8 mouse cellular contexts compared by ENCODE assay signal in genomic region chr9:41105201-41105643, GRCm38 (mm10). TPM values are rescaled to one million over a fixed set of nuclear protein-coding genes. Genes with fewer than 3 reads are reported as not detected.
DNase-seq lines count a peak whose midpoint lies in the region; ATAC-seq lines count a peak whose summit lies in the region.

No protein-coding gene starts in this region.

- WGBS in heart, embryonic 11.5 days (ENCODE audit: insufficient replicate concordance), result 22% methylated on average over 7 of the region's 7 CpGs
- WGBS in kidney, embryonic 16.5 days, result 32% methylated on average over 7 of the region's 7 CpGs

- H3K9me3 ChIP-seq in heart, embryonic 11.5 days (replicated peaks; ENCODE audit: control insufficient read depth, low read length), result no peaks in the 10 kb centered on the region
- no peaks in the 10 kb centered on the region for H3K9me3 ChIP-seq in kidney, embryonic 16.5 days (ENCODE audit: low read length)

- peak overlapping the region; percentile 87 for H3K27ac ChIP-seq in heart, embryonic 11.5 days (ENCODE audit: low read depth, low read length)
- no peak overlapping the region for H3K27ac ChIP-seq in kidney, embryonic 16.5 days (ENCODE audit: low read length)

- H3K9ac ChIP-seq in heart, embryonic 11.5 days (ENCODE audit: low read depth, low read length), result peak overlapping the region; percentile 58
- no peak overlapping the region for H3K9ac ChIP-seq in kidney, embryonic 16.5 days (replicated peaks; ENCODE audit: low read length)

- H3K36me3 ChIP-seq in heart, embryonic 11.5 days (ENCODE audit: control insufficient read depth, insufficient read depth, low read length), result no peaks in the 10 kb centered on the region
- no peaks in the 10 kb centered on the region for H3K36me3 ChIP-seq in kidney, embryonic 16.5 days (ENCODE audit: insufficient read depth, low read length)

- no peak for ATAC-seq in heart, embryonic 11.5 days (replicated peaks; ENCODE audit: insufficient number of reproducible peaks, low FRiP score, low TSS enrichment)
- ATAC-seq in kidney, embryonic 16.5 days (ENCODE audit: low FRiP score, low TSS enrichment), result no peak

- DNase-seq in heart, adult 18-20 months, result peak; percentile 25 to 54
- no peak for DNase-seq in heart, postnatal 25 days (ENCODE audit: low spot score)
- peak; percentile 66 for DNase-seq in lung, postnatal 25 days (ENCODE audit: low spot score)
- DNase-seq in thymus, postnatal 0 days (ENCODE audit: low spot score), result peak; percentile 34
- no peak for DNase-seq in adrenal gland, postnatal 10 days
- DNase-seq in left cerebral cortex, postnatal 25 days (ENCODE audit: low spot score in 2 of 2), result no peak

- H3K4me1 ChIP-seq in heart, embryonic 11.5 days (ENCODE audit: control insufficient read depth, insufficient read depth, low read length), result peaks cover 58% of the 10 kb centered on the region
- H3K4me1 ChIP-seq in kidney, embryonic 16.5 days (ENCODE audit: insufficient read depth, low read length), result peaks cover 44% of the 10 kb centered on the region

- H3K4me2 ChIP-seq in heart, embryonic 11.5 days, result peak overlapping the region; percentile 25
- H3K4me2 ChIP-seq in kidney, embryonic 16.5 days (replicated peaks; ENCODE audit: low read depth, low read length), result no peak overlapping the region

- intact Hi-C loops in heart, postnatal 25 days (cut with DNase I), result no loop called here
- intact Hi-C loops in left cerebral cortex, postnatal 25 days (cut with DNase I), result no loop called here

- H3K27me3 ChIP-seq in heart, embryonic 11.5 days (ENCODE audit: control insufficient read depth, insufficient read depth, low read length), result no peaks in the 10 kb centered on the region
- H3K27me3 ChIP-seq in kidney, embryonic 16.5 days (ENCODE audit: insufficient read depth, low read length), result no peaks in the 10 kb centered on the region

- H3K4me3 ChIP-seq in heart, embryonic 11.5 days (ENCODE audit: low read depth, low read length), result no peak overlapping the region
- H3K4me3 ChIP-seq in kidney, embryonic 16.5 days (ENCODE audit: low read length), result no peak overlapping the region

RNA-seq across cellular contexts. Expression of gene Ubash3b, which starts 56.3 kb away (rescaled TPM):
- total RNA-seq in heart, adult 18-20 months (2021), result 1 to 10 TPM in 1 of 2 experiments, under 1 TPM in 1; 0.89 to 1.5 TPM
- 1 to 10 TPM in 1 of 2 experiments, under 1 TPM in 1; 0.99 to 1.5 TPM for total RNA-seq in heart, postnatal 25 days (2021)
- 15.2 and 15.7 TPM in 2 replicates for polyA plus RNA-seq in heart, embryonic 11.5 days (2014; fragmentation: Nextera tagmentation; extraction: Ambion mirVana)
- polyA plus RNA-seq in thymus, postnatal 0 days (2015; fragmentation: Nextera tagmentation; extraction: Ambion mirVana), result 4.0 TPM in 2 replicates
- 6.8 and 7.5 TPM in 2 replicates for polyA plus RNA-seq in kidney, embryonic 16.5 days (2015; fragmentation: Nextera tagmentation; extraction: Ambion mirVana)
- total RNA-seq in adrenal gland, postnatal 10 days (2021), result 1 to 10 TPM; 3.0 to 5.4 TPM
- total RNA-seq in left cerebral cortex, postnatal 25 days (2021), result 10 to 100 TPM; 23.9 to 26.1 TPM

Comparison
In these comparisons a context has a peak if more than half of its experiments do, and no peak if none do; other contexts are left out.
1. DNase-seq: peak in heart, adult 18-20 months (2 of 2), lung, postnatal 25 days (single experiment) and thymus, postnatal 0 days (single experiment); none in heart, postnatal 25 days (single experiment), adrenal gland, postnatal 10 days (single experiment) and left cerebral cortex, postnatal 25 days (0 of 2).